Mouse (Mus musculus): ENCODE results near the gene Piezo1.

DNA sequence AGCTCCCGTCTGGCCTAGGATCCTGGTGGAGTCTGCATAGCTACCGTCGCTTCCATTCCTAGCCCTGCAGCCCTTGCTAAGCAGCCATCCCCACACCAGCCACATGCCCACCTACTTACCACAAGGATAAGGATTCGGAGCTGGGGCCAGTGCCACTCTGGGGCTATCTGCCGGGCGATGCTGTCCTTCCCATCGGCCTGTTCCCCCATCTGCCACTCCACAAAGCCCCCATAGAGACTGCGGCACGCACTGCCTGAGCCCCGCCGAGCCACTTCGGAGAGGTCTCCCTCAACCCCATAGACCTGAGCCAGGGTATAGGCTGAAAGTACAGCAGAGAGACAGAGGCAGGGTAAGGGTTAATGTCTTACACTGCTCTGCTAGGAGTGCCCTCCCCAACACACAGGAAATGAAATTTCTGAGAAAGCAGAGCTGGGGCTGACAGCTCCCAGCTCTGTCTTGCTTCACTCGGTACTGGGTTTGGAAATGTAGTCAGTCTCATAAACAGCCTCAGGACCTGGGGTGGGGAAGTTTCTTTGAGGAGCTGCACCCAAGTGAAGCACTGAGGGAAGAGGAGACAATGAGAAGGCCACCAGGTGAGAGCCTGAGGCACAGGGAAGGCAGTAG, 113.3 kb downstream of the Piezo1 start:
- TF ChIP-seq POLR2A (IDR thresholded peaks at IDR 0.05; ENCODE audit: insufficient read depth, low read depth, low read length) (no peak), CTCF (IDR thresholded peaks at IDR 0.05) (no peak)
